Mouse (Mus musculus): ENCODE data around the gene Macrod1.

- TF ChIP-seq CTCF (IDR thresholded peaks at IDR 0.05) (peak; percentile 58), EP300 (IDR thresholded peaks at IDR 0.05) (no peak)
These were observed 47.4 kb downstream of the Macrod1 start for GRCm38 (mm10) chr19:7103993-7104401.

Measured in lung, postnatal 0 days (tissue).